Mouse (Mus musculus): ENCODE measurements around the gene Slc6a6. TPM values are rescaled to one million over a fixed set of nuclear protein-coding genes. Genes with fewer than 3 reads are reported as not detected.

The Slc6a6 gene
- total RNA-seq, 2 experiments from 2014 or later = 9.8 to 25.6 TPM

DNA sequence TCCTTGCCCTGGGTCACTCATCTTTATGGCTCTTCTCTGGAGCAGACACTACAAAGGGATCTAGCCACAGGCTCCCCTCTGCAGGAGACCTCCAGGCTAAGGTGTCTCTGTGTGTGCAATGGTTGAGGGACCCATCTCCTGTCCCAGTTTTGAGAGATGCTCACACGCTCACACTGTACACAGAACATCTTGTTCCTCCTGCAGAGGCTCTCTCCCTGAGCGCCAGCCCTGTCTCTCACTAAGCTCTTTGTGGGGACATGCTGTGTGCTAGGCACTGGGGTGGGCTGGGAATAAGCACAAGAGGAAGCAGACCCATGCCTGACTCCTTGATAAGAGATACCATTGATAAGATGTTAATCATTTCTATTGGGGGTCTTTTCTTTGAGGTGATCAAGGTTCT is 34.2 kb downstream of the Slc6a6 start:
- no peak for ATAC-seq (replicated peaks; ENCODE audit: low FRiP score, poor library complexity, severe bottlenecking)

- ATAC-seq (replicated peaks; ENCODE audit: low FRiP score, poor library complexity, severe bottlenecking) = no peak
These were observed 34.8 kb downstream of the Slc6a6 start for GRCm38 (mm10) chr6:91718603-91719002.

DNA sequence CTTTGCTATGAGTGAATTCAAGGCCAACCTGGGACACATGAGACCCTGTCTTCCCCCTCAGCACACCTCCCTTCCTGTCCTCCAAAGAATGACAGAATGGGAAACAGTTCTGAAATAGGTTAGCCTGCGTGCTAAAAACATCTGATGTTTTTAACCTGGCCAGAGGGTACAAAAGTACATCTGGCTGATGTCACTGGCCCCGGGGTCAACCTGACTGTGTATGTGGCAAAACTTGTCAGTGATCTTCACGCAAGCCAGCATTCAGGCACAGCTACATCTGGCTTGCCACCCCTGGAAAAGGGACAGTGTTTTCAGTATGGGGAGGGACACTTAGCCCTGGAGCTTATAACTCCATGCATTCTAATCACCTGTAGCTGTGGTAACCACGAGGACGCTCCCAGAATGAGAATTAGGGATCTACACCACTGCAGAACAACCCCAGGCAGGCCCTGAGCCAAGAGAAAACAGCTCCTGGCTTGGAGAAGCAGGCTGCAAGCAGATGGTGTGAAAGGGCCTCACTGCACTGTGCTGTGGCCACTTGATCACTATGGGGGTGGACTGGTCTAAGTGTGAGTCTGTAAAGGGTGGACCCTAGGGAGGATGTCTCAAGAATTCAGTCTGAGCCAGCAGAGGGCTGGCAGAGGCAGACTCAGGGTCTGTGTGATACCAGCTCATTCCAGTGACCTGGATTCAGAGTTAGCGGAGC is 35.3 kb downstream of the Slc6a6 start:
- no peak for ATAC-seq (replicated peaks; ENCODE audit: low FRiP score, poor library complexity, severe bottlenecking)

DNA sequence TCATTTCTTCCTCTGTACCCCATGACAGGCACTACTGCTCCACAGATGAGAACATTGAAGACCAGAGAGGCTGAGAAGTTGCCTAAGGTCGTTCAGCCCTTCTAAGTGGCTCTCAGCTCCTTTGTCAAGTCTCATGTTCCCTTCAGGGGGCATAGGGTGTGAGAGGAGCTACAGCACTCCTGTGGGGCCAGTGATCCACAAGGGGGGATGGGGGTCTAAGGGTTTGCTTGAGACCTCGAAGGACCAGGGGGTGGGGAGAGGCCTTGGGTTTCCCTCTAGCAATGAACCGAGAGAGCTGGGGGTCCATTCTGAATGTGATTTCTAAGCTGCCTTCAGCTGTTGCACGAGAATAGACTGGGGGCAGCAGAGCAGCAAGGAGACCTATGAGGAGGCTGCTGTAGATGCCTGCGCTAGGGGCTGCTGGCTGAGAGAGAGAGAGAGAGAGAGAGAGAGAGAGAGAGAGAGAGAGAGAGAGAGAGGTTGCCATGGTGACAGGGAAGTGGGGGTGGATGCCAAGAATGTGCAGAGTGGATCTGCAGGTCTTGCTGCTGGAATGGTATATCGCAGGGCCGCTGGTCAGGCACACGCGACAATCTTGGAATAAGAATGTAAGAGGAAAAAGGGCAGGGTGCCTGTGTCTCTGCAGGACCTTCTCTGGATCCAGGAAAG is 36.1 kb downstream of the Slc6a6 start:
- ATAC-seq (replicated peaks; ENCODE audit: low FRiP score, poor library complexity, severe bottlenecking) = no peak

GRCm38 (mm10) chr6:91720588-91721214 is 36.8 kb downstream of the Slc6a6 start:
- ATAC-seq (replicated peaks; ENCODE audit: low FRiP score, poor library complexity, severe bottlenecking) = no peak

GRCm38 (mm10) chr6:91721215-91721701 is 37.4 kb downstream of the Slc6a6 start:
- no peak for ATAC-seq (replicated peaks; ENCODE audit: low FRiP score, poor library complexity, severe bottlenecking)

DNA sequence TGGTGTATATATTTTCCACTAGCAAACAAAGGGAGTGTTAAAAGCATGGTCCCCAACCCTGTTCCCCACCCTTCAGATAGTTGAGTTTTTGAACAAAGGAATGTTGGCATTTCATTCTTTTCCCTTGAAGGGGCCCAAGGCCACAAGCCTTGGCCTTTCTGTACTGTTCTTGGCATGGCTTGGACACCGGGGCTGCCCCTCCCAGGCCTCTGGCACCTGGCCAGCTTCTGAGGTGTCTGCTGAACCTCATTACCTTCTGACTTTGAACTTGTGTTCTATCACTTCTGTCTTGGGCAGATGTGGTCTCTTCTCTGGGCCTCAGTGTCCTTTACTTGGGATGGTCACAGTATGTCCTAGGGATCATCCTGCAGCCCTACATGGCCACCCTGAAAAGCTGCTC is 43.5 kb downstream of the Slc6a6 start:
- no peak for ATAC-seq (replicated peaks; ENCODE audit: low FRiP score, poor library complexity, severe bottlenecking)

DNA sequence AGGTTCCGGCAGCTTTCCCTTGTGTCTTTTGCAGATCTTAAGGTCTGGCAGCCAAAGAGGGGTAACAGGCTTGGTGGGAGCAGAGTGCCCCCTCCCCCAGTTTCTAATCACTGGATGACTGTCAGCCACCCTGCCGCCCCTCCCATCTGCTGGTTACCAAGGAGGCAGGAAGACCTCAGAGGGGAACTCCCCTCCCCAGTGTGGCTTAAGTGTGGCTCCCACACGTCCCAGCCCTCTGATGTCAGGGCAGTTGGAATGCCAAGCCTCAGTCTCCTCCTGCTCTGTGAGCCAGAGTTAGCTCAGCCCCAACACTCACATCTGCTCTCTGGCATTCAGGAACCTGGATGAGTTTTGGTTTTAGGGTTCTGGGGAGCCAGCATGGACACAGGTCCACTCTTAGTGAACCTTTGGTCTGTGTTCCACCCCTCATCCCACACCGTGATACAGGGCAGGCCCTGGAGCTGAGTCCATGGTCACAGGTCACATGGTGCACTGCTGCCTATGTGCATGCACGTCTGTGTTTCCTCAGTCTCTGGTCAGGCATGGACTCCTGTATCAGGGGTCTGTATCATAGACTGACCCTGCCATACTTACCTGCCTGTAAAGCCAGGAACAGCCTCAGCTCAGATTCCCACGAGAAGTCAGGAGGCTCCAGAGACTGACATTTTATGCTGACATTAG is 45.2 kb downstream of the Slc6a6 start:
- ATAC-seq (replicated peaks; ENCODE audit: low FRiP score, poor library complexity, severe bottlenecking) = no peak

- no peak for ATAC-seq (replicated peaks; ENCODE audit: low FRiP score, poor library complexity, severe bottlenecking)
These were observed 45.8 kb downstream of the Slc6a6 start for GRCm38 (mm10) chr6:91729677-91730127.

- no peak for ATAC-seq (replicated peaks; ENCODE audit: low FRiP score, poor library complexity, severe bottlenecking)
These were observed 48.3 kb downstream of the Slc6a6 start for GRCm38 (mm10) chr6:91732138-91732537.

GRCm38 (mm10) chr6:91736471-91736870 is 52.6 kb downstream of the Slc6a6 start:
- no peak for ATAC-seq (replicated peaks; ENCODE audit: low FRiP score, poor library complexity, severe bottlenecking)

DNA sequence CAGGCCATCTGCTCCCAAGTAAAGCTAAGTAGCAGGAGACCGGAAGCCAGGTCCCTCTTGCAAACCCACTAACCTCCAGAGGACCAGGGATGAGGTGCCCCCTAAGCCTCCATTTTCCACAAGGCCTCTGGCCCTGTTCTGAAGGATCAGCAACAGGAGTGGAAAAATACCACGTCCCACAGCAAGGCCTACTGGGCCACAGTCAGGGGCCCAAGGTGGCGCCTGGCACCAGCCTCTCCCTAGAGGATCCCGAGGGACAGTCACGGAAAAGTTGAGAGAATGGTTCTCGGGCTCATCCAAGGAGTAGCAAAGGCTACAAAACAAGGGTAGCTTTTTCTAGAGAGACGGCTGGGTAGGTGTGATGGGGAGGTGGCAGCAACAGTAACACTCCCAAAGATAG is 53.6 kb downstream of the Slc6a6 start:
- ATAC-seq (replicated peaks; ENCODE audit: low FRiP score, poor library complexity, severe bottlenecking) = no peak

- no peak for ATAC-seq (replicated peaks; ENCODE audit: low FRiP score, poor library complexity, severe bottlenecking)
These were observed 54.2 kb downstream of the Slc6a6 start for GRCm38 (mm10) chr6:91738058-91738457.

- peak; percentile 61 for ATAC-seq (replicated peaks; ENCODE audit: low FRiP score, poor library complexity, severe bottlenecking)
These were observed 57.2 kb downstream of the Slc6a6 start for GRCm38 (mm10) chr6:91741046-91741445.

DNA sequence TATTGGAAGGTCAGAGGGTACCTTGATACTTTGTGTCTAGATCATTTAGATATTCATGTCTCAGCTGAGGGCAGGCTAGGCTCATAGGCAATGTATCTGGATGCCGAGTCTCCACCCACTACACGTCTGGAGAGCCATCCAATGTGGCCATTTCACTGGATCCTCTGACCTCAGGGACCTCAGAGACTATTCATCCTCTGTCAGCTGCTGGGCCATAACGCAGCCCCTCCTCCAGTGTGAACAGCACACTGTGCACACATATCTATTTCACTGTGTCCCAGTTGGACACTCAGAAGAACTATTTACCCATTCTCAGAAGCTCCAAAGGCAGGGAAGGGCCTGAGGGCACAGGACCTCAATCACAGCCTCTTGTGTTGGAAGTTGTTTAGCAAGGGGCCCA is 58.6 kb downstream of the Slc6a6 start:
- no peak for ATAC-seq (replicated peaks; ENCODE audit: low FRiP score, poor library complexity, severe bottlenecking)

- ATAC-seq (replicated peaks; ENCODE audit: low FRiP score, poor library complexity, severe bottlenecking) = no peak
These were observed 59.1 kb downstream of the Slc6a6 start for GRCm38 (mm10) chr6:91742995-91743394.

- ATAC-seq (replicated peaks; ENCODE audit: low FRiP score, poor library complexity, severe bottlenecking) = no peak
These were observed 60.0 kb downstream of the Slc6a6 start for GRCm38 (mm10) chr6:91743886-91744285.

GRCm38 (mm10) chr6:91745246-91745645 is 61.4 kb downstream of the Slc6a6 start:
- ATAC-seq (replicated peaks; ENCODE audit: low FRiP score, poor library complexity, severe bottlenecking) = no peak

DNA sequence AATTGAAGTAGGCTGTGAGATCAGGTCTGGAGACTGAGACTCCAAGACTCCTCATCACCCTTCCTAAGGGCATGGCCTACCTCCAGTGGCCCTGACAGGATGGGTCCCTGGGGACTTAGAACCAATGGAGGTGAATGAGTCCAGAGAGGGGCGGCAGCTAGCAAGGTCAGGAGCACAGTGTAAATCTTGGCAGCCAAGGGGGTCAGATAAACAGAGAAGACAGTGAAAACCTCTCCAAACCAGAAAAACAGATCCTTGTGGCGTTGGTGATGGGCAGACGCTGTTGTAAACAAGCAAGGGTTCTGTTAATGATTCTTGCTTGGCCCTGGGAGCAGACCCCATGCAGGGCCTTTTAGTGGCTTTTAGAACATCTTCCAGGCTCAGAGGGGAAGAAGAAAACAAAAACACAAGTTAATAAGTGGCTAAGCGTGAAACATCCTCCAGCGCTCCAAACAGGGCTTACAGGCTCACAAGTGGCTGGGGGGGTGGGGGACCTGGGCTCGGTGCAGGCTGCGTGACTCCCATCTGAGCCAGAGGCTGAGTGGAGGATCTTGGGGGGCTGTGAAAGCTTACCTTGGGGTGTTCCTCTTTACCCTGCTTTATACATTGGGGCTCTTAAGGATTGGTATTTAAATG is 62.2 kb downstream of the Slc6a6 start:
- ATAC-seq (replicated peaks; ENCODE audit: low FRiP score, poor library complexity, severe bottlenecking) = no peak

- no peak for ATAC-seq (replicated peaks; ENCODE audit: low FRiP score, poor library complexity, severe bottlenecking)
These were observed 62.9 kb downstream of the Slc6a6 start for GRCm38 (mm10) chr6:91746776-91747175.
